Mouse (Mus musculus) hindbrain, embryonic 10.5 days (tissue): ENCODE results near the gene Mpo. TPM values are rescaled to one million over a fixed set of nuclear protein-coding genes. Genes with fewer than 3 reads are reported as not detected.
A peak's percentile ranks its signal among the peaks of the same experiment; 100 is the strongest.

ENCODE experiments used
- DNase-seq: peaks from one replicate; pipeline ENCODE4 v3.0.0-alpha.2; 2017; ENCODE audit warnings: low spot score
- H3K27ac ChIP-seq: fragments of 300-500 bp; sonication (generic); 2 replicates; pipeline ENCODE4 v1.5.1; 2016; ENCODE audit warnings: mild to moderate bottlenecking, moderate library complexity
- H3K27me3 ChIP-seq: fragments of 300-500 bp; sonication (generic); 2 replicates; pipeline ENCODE4 v1.6.1; 2016; ENCODE audit warnings: mild to moderate bottlenecking; ENCODE audit not compliant: poor library complexity, insufficient read depth, severe bottlenecking
- H3K36me3 ChIP-seq: fragments of 300-500 bp; sonication (generic); 2 replicates; pipeline ENCODE4 v1.6.1; 2016; ENCODE audit warnings: mild to moderate bottlenecking, moderate library complexity
- H3K4me1 ChIP-seq: fragments of 300-500 bp; sonication (generic); replicated peaks from 2 replicates; pipeline ENCODE4 v1.6.1; 2016; ENCODE audit warnings: mild to moderate bottlenecking
- H3K4me3 ChIP-seq: fragments of 300-500 bp; sonication (generic); 2 replicates; pipeline ENCODE4 v1.5.1; 2016; ENCODE audit warnings: mild to moderate bottlenecking, moderate library complexity
- H3K9me3 ChIP-seq: fragments of 300-500 bp; sonication (generic); 2 replicates; pipeline ENCODE4 v1.6.1; 2016; ENCODE audit warnings: mild to moderate bottlenecking, moderate library complexity
- WGBS: fragments of 180-500 bp; shearing (Covaris S2); methylation state at CpG from one replicate; pipeline ENCODE4 v1.1.7; 2016; 5-methylcytosine and 5-hydroxymethylcytosine counted together
- microRNA counts: library from miRNA; unstranded; fragments of <30 nt; microRNA quantifications from one replicate; lab custom pipeline; 2017
- polyA plus RNA-seq: library from polyadenylated mRNA; unstranded; fragments of >200 nt; fragmentation: Nextera tagmentation; extraction: Ambion mirVana; gene quantifications from 2 replicates; pipeline ENCODE4 v1.2.1, GENCODE M21; 2016

The Mpo gene
- polyA plus RNA-seq, 1 experiment from 2014 or later = 2.8 TPM

- Histone ChIP-seq H3K36me3 (no peaks in the 10 kb centered on the region), H3K27ac (peak within 1 kb of the TSS; percentile 64; the same call in 1 of the 2 replicates), H3K9me3 (no peaks in the 10 kb centered on the region), H3K27me3 (no peaks in the 10 kb centered on the region), H3K4me1 (peaks cover 17% of the 10 kb centered on the region), H3K4me3 (no peak within 1 kb of the TSS)
- no peak for DNase-seq
- WGBS = 47% methylated on average over 10 of the region's 10 CpGs
Measured at GRCm38 (mm10) chr11:87828239-87828900, 35.0 kb downstream of the Mpo start, which contains the start of gene Lpo. Gene Lpo (minus strand): TSS chr11:87828289.

GRCm38 (mm10) chr11:87840676-87841075 is 47.3 kb downstream of the Mpo start:
- Histone ChIP-seq H3K9me3 (no peaks in the 10 kb centered on the region), H3K4me1 (no peaks in the 10 kb centered on the region), H3K27ac (no peak overlapping the region), H3K27me3 (0 out of 2 replicates have a peak, but pooled peaks cover 2% of the 10 kb centered on the region), H3K4me3 (no peak overlapping the region), H3K36me3 (no peaks in the 10 kb centered on the region)
- 90% methylated on average over 8 of the region's 8 CpGs for WGBS
- no peak for DNase-seq

DNA sequence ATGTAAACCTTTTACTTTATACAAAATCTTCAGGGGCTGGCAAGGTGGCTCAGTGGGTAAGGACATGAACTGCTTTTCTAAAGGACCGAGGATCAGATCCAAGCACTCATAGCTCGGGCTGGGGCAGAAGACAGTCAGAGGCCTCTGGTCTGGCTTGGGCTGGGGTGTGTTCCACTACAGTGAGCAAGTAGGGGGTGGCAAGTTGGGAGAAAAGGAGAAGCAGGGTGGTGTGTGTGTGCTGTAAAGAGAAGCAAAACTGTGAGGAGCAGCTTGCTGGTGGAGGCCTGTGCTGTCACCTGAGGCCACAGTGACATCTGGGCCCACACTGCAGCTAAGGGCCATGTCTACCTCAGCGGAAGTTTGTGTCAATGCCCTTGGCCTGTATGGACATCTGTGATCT is 48.1 kb downstream of the Mpo start:
- H3K4me1 ChIP-seq = no peaks in the 10 kb centered on the region
- 0 out of 2 replicates have a peak, but pooled peaks cover 2% of the 10 kb centered on the region for H3K27me3 ChIP-seq
- no peaks in the 10 kb centered on the region for H3K36me3 ChIP-seq
- WGBS = 89% methylated on average over 3 of the region's 3 CpGs
- H3K9me3 ChIP-seq = no peaks in the 10 kb centered on the region
- H3K27ac ChIP-seq = no peak overlapping the region
- no peak overlapping the region for H3K4me3 ChIP-seq
- no peak for DNase-seq

GRCm38 (mm10) chr11:87846968-87847600 is 53.7 kb downstream of the Mpo start:
- Histone ChIP-seq H3K4me1 (no peaks in the 10 kb centered on the region), H3K4me3 (no peak overlapping the region), H3K36me3 (no peaks in the 10 kb centered on the region), H3K9me3 (no peaks in the 10 kb centered on the region), H3K27ac (no peak overlapping the region), H3K27me3 (no peaks in the 10 kb centered on the region)
- 85% methylated on average over 12 of the region's 12 CpGs for WGBS
- no peak for DNase-seq

DNA sequence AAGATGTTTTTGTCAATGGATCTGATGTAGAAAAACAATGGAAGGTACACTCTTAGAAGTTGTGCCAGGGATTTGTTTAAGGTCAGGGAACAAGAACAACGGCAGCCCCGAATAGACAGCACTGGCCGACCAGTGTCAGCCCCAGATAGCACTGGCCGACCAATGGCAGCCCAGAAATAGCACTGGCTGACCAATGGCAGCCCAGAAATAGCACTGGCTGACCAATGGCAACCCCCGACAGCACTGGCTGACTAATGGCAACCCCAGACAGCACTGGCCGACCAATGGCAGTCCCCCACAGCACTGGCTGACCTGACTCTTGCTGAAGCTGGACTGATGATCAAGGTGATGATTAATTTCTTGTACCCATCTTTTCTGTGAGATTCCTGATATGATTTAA is 54.5 kb downstream of the Mpo start:
- peak; percentile 7 for DNase-seq
- H3K4me3 ChIP-seq = no peak overlapping the region
- H3K27me3 ChIP-seq = no peaks in the 10 kb centered on the region
- H3K27ac ChIP-seq = no peak overlapping the region
- H3K9me3 ChIP-seq = no peaks in the 10 kb centered on the region
- peaks cover 4% of the 10 kb centered on the region for H3K4me1 ChIP-seq
- 83% methylated on average over 6 of the region's 6 CpGs for WGBS
- no peaks in the 10 kb centered on the region for H3K36me3 ChIP-seq

DNA sequence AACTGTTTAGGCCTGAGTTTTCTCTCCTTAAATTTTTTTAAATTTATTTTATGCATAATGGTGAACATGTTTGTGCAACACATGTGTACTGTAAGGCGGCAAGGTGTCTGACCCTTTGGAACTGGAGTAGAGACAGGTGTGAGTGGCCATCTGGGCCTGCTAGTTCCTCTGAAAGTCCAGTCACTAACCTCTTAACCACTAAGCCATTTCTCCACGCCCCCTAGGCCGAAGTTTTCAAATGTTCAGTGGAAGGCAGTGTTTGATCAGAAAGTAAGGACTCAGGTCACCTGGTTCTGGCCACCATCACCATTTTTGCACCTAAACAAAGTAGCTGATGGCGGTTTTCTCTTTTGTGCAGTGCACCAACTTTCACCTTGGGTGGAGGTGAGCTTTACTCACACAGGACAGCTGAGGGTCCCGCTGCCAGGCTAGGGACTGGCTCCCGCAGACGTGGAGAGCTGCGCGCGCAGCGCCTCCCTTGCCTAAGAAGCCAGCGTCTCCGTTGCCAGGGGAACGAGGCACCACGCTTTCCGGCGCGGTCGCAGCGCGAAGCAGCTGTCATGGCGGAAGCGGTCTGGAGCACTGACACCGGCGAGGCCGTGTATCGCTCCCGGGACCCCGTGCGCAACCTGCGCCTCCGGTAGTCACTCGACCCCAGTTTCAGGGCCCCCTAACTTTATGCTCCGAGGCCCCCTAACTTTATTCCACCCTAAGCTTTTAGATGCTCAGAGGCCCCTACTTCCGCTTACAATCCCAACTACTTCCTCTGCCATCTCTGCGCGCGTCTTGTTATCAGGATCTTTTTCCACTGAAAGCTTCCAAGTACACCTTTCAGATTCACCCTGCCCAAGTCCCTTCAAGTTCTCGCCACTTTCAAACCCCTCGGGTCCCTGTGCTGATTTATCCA is 59.6 kb downstream of the Mpo start, which contains the start of gene Mks1:
Gene Mks1 (plus strand): TSS at position 526 of the 907 bp plus-strand sequence.
- DNase-seq = peak; percentile 95
- 5% methylated on average over 40 of the region's 40 CpGs for WGBS

GRCm38 (mm10) chr11:87853597-87853954 is 60.2 kb downstream of the Mpo start:
- Histone ChIP-seq H3K36me3 (peaks cover 30% of the 10 kb centered on the region), H3K9me3 (no peaks in the 10 kb centered on the region), H3K27me3 (no peaks in the 10 kb centered on the region), H3K4me1 (peaks cover 14% of the 10 kb centered on the region), H3K4me3 (peak overlapping the region; percentile 60), H3K27ac (peak overlapping the region; percentile 87)
- WGBS = 40% methylated on average over 8 of the region's 8 CpGs
- DNase-seq = no peak

More for the DNA sequence above, 59.6 kb downstream of the Mpo start, which contains the start of gene Mks1:
- Histone ChIP-seq H3K27me3 (no peaks in the 10 kb centered on the region), H3K36me3 (peaks cover 23% of the 10 kb centered on the region), H3K9me3 (no peaks in the 10 kb centered on the region), H3K27ac (peak within 1 kb of the TSS; percentile 87), H3K4me3 (peak within 1 kb of the TSS; percentile 60), H3K4me1 (peaks cover 14% of the 10 kb centered on the region)

MicroRNA genes within 50 kb of the gene (microRNA counts, 519-probe panel; counts per million panel counts)
- microRNA mmu-miR-142-3p (lab: Ali Mortazavi, UCI) (3,065 counts per million, percentile 82 among the panel's probes with 10 or more counts), microRNA mmu-miR-142-5p (lab: Ali Mortazavi, UCI) (5,429 counts per million, percentile 96 among the panel's probes with 10 or more counts)

Other genes with a start within 250 kb of the Mpo start
- not detected in 2 replicates for gene Gm11492, start 226.9 kb upstream of the Mpo start, polyA plus RNA-seq
- 7.4 and 11.2 TPM in 2 replicates for gene Sept4, start 224.7 kb upstream of the Mpo start, polyA plus RNA-seq
- 68.8 and 70.5 TPM in 2 replicates for gene Mtmr4, start 201.4 kb upstream of the Mpo start, polyA plus RNA-seq
- 0.39 and 0.46 TPM in 2 replicates for gene Hsf5, start 176.4 kb upstream of the Mpo start, polyA plus RNA-seq
- 0.90 and 1.2 TPM in 2 replicates for gene Rnf43, start 130.9 kb upstream of the Mpo start, polyA plus RNA-seq
- gene Supt4a, start 56.0 kb upstream of the Mpo start, polyA plus RNA-seq = 178 and 184 TPM in 2 replicates
- 7.8 and 10.5 TPM in 2 replicates for gene Tspoap1, start 33.0 kb upstream of the Mpo start, polyA plus RNA-seq
- 0.31 and 0.57 TPM in 2 replicates for gene Lpo, start 34.7 kb downstream of the Mpo start, polyA plus RNA-seq
- 17.2 and 18.6 TPM in 2 replicates for gene Mks1, start 59.6 kb downstream of the Mpo start, polyA plus RNA-seq
- not detected in 2 replicates for gene Epx, start 82.0 kb downstream of the Mpo start, polyA plus RNA-seq
- gene Olfr462, start 98.7 kb downstream of the Mpo start, polyA plus RNA-seq = not detected in 2 replicates
- not detected in 2 replicates for gene Olfr463, start 103.8 kb downstream of the Mpo start, polyA plus RNA-seq
- not detected in 2 replicates for gene Olfr464, start 127.4 kb downstream of the Mpo start, polyA plus RNA-seq
- gene Dynll2, start 194.0 kb downstream of the Mpo start, polyA plus RNA-seq = 29.4 and 39.9 TPM in 2 replicates